Mouse (Mus musculus) thymus, postnatal 10 days (tissue): ENCODE data around the gene Syf2.

Experiments used
- DNase-seq, 2 experiments: peaks; one replicate each; pipeline ENCODE4 v3.0.0; 2021; ENCODE audit warnings: low spot score in 2 of 2

Gene Syf2

GRCm38 (mm10) chr4:134923258-134924018, 7.3 kb upstream of the Syf2 start, which contains the start of gene Rsrp1:
Gene Rsrp1 (plus strand): TSS chr4:134923592.
- peak; percentile 97 to 98 for DNase-seq

GRCm38 (mm10) chr4:134924019-134924741, 6.5 kb upstream of the Syf2 start:
- peak; percentile 43 for DNase-seq

- no peak for DNase-seq
Measured at GRCm38 (mm10) chr4:134925206-134925605, 5.5 kb upstream of the Syf2 start.

GRCm38 (mm10) chr4:134927815-134928463, 2.8 kb upstream of the Syf2 start:
- no peak for DNase-seq

GRCm38 (mm10) chr4:134928464-134928836, 2.2 kb upstream of the Syf2 start:
- DNase-seq = no peak

- DNase-seq = no peak
Measured at GRCm38 (mm10) chr4:134929536-134929935, 1.2 kb upstream of the Syf2 start.

GRCm38 (mm10) chr4:134930190-134930589, 508 bp upstream of the Syf2 start:
- DNase-seq = no peak

- no peak for DNase-seq
Measured at GRCm38 (mm10) chr4:134937240-134938176, 6.8 kb downstream of the Syf2 start.

- no peak for DNase-seq
Measured at GRCm38 (mm10) chr4:134939900-134940299, 9.2 kb downstream of the Syf2 start.

GRCm38 (mm10) chr4:134943758-134944538, 13.2 kb downstream of the Syf2 start:
- no peak for DNase-seq

- DNase-seq = peak; percentile 18 to 63
Measured at GRCm38 (mm10) chr4:134946024-134946744, 15.5 kb downstream of the Syf2 start.

GRCm38 (mm10) chr4:134950518-134951091, 19.9 kb downstream of the Syf2 start:
- no peak for DNase-seq

- DNase-seq = no peak
Measured at GRCm38 (mm10) chr4:134954461-134954860, 23.8 kb downstream of the Syf2 start.

GRCm38 (mm10) chr4:134955196-134955595, 24.5 kb downstream of the Syf2 start:
- no peak for DNase-seq

- no peak for DNase-seq
Measured at GRCm38 (mm10) chr4:134955845-134956244, 25.1 kb downstream of the Syf2 start.

GRCm38 (mm10) chr4:134956328-134956727, 25.6 kb downstream of the Syf2 start:
- DNase-seq = peak; percentile 28 to 79

GRCm38 (mm10) chr4:134963021-134963776, 32.5 kb downstream of the Syf2 start:
- peak; percentile 36 to 68 for DNase-seq

- no peak for DNase-seq
Measured at GRCm38 (mm10) chr4:134967887-134968604, 37.3 kb downstream of the Syf2 start.
